ENCODE assay signal across 15 mouse cellular contexts in genomic region chr1:45541161-45541560, GRCm38 (mm10). TPM values are rescaled to one million over a fixed set of nuclear protein-coding genes. Genes with fewer than 3 reads are reported as not detected.
DNase-seq lines count a peak whose midpoint lies in the region; ATAC-seq and TF ChIP-seq lines count a peak whose summit lies in the region.
"Had no signal": no experiment of that assay in that cellular context is flagged by ENCODE, and none has a peak within 500 bp of the region (broad histone marks: within the 10 kb centered on the region; RNA-seq: fewer than 3 reads in every experiment).

No protein-coding gene starts in this region.

- peaks cover 6% of the 10 kb centered on the region; the same call in 1 of the 2 replicates for H3K4me1 ChIP-seq in lung, embryonic 16.5 days (replicated peaks; ENCODE audit: control insufficient read depth, insufficient read depth, low read length)
- no peaks in the 10 kb centered on the region for H3K4me1 ChIP-seq in cerebellum, adult 2 months (ENCODE audit: control insufficient read depth, insufficient read depth, low read length)
- H3K4me1 ChIP-seq: heart, embryonic 15.5 days; limb, embryonic 13.5 days; neural tube, embryonic 13.5 days had no signal

- TF ChIP-seq CTCF in gastrocnemius, adult 2 months (IDR thresholded peaks at IDR 0.05) = no peak
- TF ChIP-seq CTCF in cerebellum, adult 2 months (IDR thresholded peaks at IDR 0.05; ENCODE audit: borderline replicate concordance, insufficient read depth, low read depth, low read length) = no peak

- H3K9ac ChIP-seq in lung, embryonic 16.5 days (ENCODE audit: low read length) = no peak overlapping the region
- H3K9ac ChIP-seq: heart, embryonic 15.5 days; limb, embryonic 13.5 days; neural tube, embryonic 13.5 days had no signal

- H3K27me3 ChIP-seq in lung, embryonic 16.5 days (ENCODE audit: control insufficient read depth, insufficient read depth, low read depth, low read length) = no peaks in the 10 kb centered on the region
- no peaks in the 10 kb centered on the region for H3K27me3 ChIP-seq in cerebellum, adult 2 months (ENCODE audit: control insufficient read depth, insufficient read depth, low read length)
- H3K27me3 ChIP-seq: heart, embryonic 15.5 days; limb, embryonic 13.5 days; neural tube, embryonic 13.5 days; Patski had no signal

- H3K4me2 ChIP-seq in lung, embryonic 16.5 days (ENCODE audit: low read depth, low read length) = no peak overlapping the region
- H3K4me2 ChIP-seq: heart, embryonic 15.5 days; limb, embryonic 13.5 days; neural tube, embryonic 13.5 days had no signal

- no peaks in the 10 kb centered on the region for H3K9me3 ChIP-seq in lung, embryonic 16.5 days (ENCODE audit: control insufficient read depth, low read length)
- H3K9me3 ChIP-seq: heart, embryonic 15.5 days; limb, embryonic 13.5 days; neural tube, embryonic 13.5 days had no signal

- peak overlapping the region; percentile 11; the same call in 1 of the 2 replicates for H3K4me3 ChIP-seq in gastrocnemius, adult 2 months
- no peak overlapping the region for H3K4me3 ChIP-seq in lung, embryonic 16.5 days (ENCODE audit: low read length)
- no peak overlapping the region for H3K4me3 ChIP-seq in cerebellum, adult 2 months (replicated peaks; ENCODE audit: insufficient read depth, low read depth, low read length)
- H3K4me3 ChIP-seq: heart, embryonic 15.5 days; limb, embryonic 13.5 days; neural tube, embryonic 13.5 days had no signal

- H3K36me3 ChIP-seq in lung, embryonic 16.5 days (ENCODE audit: control insufficient read depth, insufficient read depth, low read length) = no peaks in the 10 kb centered on the region
- H3K36me3 ChIP-seq: heart, embryonic 15.5 days; limb, embryonic 13.5 days; neural tube, embryonic 13.5 days had no signal

- no peak for TF ChIP-seq POLR2A in cerebellum, adult 2 months (IDR thresholded peaks at IDR 0.05; ENCODE audit: borderline replicate concordance, insufficient read depth, low read length)

- peak overlapping the region; percentile 31; the same call in 1 of the 2 replicates for H3K27ac ChIP-seq in gastrocnemius, adult 2 months
- H3K27ac ChIP-seq in lung, embryonic 16.5 days (ENCODE audit: low read length) = 0 out of 2 replicates have a peak overlapping the region, but pooled peaks have one; percentile 39
- no peak overlapping the region for H3K27ac ChIP-seq in cerebellum, adult 2 months (ENCODE audit: insufficient read depth, low read length)
- H3K27ac ChIP-seq: heart, embryonic 15.5 days; limb, embryonic 13.5 days; neural tube, embryonic 13.5 days had no signal

- ATAC-seq in lung, embryonic 16.5 days (ENCODE audit: low read depth) = peak; percentile 26; the same call in 1 of the 2 replicates
- ATAC-seq: Patski had no signal

- 35% methylated on average over 2 of the region's 2 CpGs for WGBS in lung, embryonic 16.5 days
- 82% methylated on average over 2 of the region's 2 CpGs for WGBS in cerebellum, adult 2 months

- intact Hi-C loops in gastrocnemius, adult 2 months (cut with DNase I) = no loop called here
- intact Hi-C loops in gastrocnemius, postnatal 36 days (cut with DNase I) = no loop called here

- DNase-seq in gastrocnemius, adult 2 months = no peak
- no peak for DNase-seq in gastrocnemius, postnatal 36 days
- DNase-seq in lung, postnatal 4 days = no peak
- DNase-seq in lung, postnatal 36 days = peak; percentile 34
- no peak for DNase-seq in right cerebral cortex, postnatal 25 days
- no peak for DNase-seq in cerebellum, adult 2 months
- no peak for DNase-seq in adrenal gland, postnatal 14 days
- DNase-seq: cerebellum, postnatal 25 days; kidney, adult 11 months; thymus, postnatal 25 days had no signal

RNA-seq across cellular contexts. Expression of gene Col5a2, which starts 38.1 kb away (rescaled TPM):
- total RNA-seq in gastrocnemius, adult 2 months (2021) = 10 to 100 TPM; 14.0 to 20.6 TPM
- total RNA-seq in gastrocnemius, postnatal 36 days (2021) = 10 to 100 TPM; 25.4 to 34.6 TPM
- 77.4 and 83.7 TPM in 2 replicates for polyA plus RNA-seq in lung, embryonic 16.5 days (2015; fragmentation: Nextera tagmentation; extraction: Ambion mirVana)
- 2.3 and 2.5 TPM in 2 replicates for polyA plus RNA-seq in cerebellum, adult 2 months (2012; rRNA removed)
- total RNA-seq in adrenal gland, postnatal 14 days (2021) = 31.7 and 41.3 TPM in 2 replicates
